Mouse (Mus musculus): ENCODE measurements around the gene Bloc1s3. TPM values are rescaled to one million over a fixed set of nuclear protein-coding genes. Genes with fewer than 3 reads are reported as not detected.

Bloc1s3 gene
- polyA plus RNA-seq, 1 experiment from 2014 or later: 3.2 TPM

DNA sequence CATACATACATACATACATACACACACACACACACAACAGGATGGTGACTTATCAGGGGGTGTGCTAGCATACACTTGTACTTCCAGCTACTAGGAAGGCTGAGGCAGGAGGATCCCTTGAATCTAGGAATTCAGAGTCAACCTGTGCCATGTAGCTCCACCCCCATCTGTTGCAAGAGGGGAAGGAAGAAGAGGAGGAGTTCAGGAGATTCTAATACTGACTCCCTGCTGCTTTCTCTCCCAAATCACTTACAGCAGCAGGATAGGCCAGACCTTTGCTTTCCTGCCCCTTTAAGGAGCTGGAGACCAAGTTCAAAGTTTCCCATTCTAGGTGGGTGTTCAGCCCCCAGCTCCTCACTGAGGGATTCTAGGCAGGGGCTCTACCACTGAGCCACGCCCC is 22.7 kb downstream of the Bloc1s3 start:
- 91% methylated on average over 1 of the region's 1 CpGs for WGBS

DNA sequence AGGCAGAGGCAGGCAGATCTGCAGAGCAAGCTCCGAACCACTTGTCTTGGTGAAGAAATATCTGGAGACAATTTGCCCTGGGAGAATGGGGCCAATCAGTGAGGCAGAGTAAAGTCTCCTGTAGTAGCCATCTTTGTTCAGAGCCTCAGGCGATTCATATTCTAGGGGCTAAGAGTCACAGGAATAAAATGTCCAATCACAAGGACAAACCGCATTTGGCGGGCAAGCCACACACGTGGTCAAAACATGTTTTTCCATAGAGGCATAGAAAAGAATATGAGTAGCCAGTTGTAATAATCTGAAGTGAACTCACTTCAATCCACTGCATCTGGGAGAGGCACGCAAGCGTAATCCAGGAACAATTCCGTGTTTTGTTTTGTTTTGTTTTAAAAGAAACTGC is 24.9 kb downstream of the Bloc1s3 start:
- Histone ChIP-seq H3K36me3 (ENCODE audit: control insufficient read depth, insufficient read depth, low read length) (no peaks in the 10 kb centered on the region), H3K4me2 (replicated peaks; ENCODE audit: low read depth) (no peak overlapping the region), H3K27me3 (ENCODE audit: control insufficient read depth, insufficient read depth, low read length) (no peaks in the 10 kb centered on the region), H3K9ac (ENCODE audit: low read length) (no peak overlapping the region), H3K4me3 (ENCODE audit: low read depth, low read length) (no peak overlapping the region), H3K9me3 (ENCODE audit: control insufficient read depth, low read length) (no peaks in the 10 kb centered on the region), H3K27ac (replicated peaks) (no peak overlapping the region), H3K4me1 (replicated peaks; ENCODE audit: control insufficient read depth, insufficient read depth) (no peaks in the 10 kb centered on the region)
- no peak for ATAC-seq (ENCODE audit: low FRiP score, low TSS enrichment)
- TF ChIP-seq EP300 (optimal IDR thresholded peaks at IDR 0.05): no peak
- TF ChIP-seq CTCF (IDR thresholded peaks at IDR 0.05; ENCODE audit: low read depth): no peak
- DNase-seq (ENCODE audit: low spot score): no peak
- 78% methylated on average over 8 of the region's 8 CpGs for WGBS

More for the DNA sequence above, 22.7 kb downstream of the Bloc1s3 start:
- Histone ChIP-seq H3K9ac (ENCODE audit: low read length) (no peak overlapping the region), H3K9me3 (ENCODE audit: control insufficient read depth, low read length) (no peaks in the 10 kb centered on the region), H3K4me2 (replicated peaks; ENCODE audit: low read depth) (no peak overlapping the region), H3K27ac (replicated peaks) (no peak overlapping the region), H3K36me3 (ENCODE audit: control insufficient read depth, insufficient read depth, low read length) (no peaks in the 10 kb centered on the region), H3K27me3 (ENCODE audit: control insufficient read depth, insufficient read depth, low read length) (no peaks in the 10 kb centered on the region; the same call in 1 of the 2 replicates), H3K4me3 (ENCODE audit: low read depth, low read length) (no peak overlapping the region), H3K4me1 (replicated peaks; ENCODE audit: control insufficient read depth, insufficient read depth) (no peaks in the 10 kb centered on the region)
- DNase-seq (ENCODE audit: low spot score): no peak
- no peak for ATAC-seq (ENCODE audit: low FRiP score, low TSS enrichment)
- no peak for TF ChIP-seq CTCF (IDR thresholded peaks at IDR 0.05; ENCODE audit: low read depth)
- no peak for TF ChIP-seq EP300 (optimal IDR thresholded peaks at IDR 0.05)

DNA sequence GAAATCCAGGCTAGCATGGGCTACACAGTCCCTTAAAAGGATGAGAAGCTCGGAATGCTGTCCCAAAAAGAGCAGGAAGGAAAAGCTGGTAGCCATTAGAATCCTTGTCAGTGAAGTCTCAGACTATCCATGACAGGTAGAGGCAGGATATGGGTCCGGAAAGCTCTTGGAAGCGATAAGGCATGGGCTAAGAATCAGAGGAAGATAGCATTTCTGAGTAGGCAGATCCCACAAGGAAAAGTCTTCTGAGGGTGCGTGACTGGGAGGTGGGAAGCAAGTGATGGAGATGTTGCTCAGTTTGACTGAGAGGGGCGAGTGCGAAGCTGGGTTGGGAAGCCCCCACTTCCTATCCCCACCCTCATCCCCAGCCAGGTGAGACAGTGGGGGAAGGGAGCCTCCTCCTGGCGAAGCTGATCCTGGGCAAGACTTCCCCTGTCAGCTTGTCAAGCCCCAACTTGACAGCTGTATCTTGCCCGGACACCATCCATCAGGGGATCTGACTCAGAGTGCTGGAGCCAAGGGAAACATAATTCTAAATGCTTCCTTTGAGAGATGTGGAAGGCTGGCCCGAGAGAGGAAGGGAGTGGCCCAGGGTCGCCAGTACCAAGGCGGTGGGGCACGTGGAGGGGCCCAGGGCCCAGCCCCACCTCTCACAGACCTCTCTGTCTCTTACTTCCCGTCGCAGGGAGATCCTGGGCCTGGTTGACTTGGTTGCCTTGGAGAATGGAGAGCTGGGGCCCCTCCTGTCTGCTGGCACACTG is 30.4 kb downstream of the Bloc1s3 start:
- Histone ChIP-seq H3K4me1 (replicated peaks; ENCODE audit: control insufficient read depth, insufficient read depth) (no peaks in the 10 kb centered on the region), H3K27me3 (ENCODE audit: control insufficient read depth, insufficient read depth, low read length) (no peaks in the 10 kb centered on the region), H3K9me3 (ENCODE audit: control insufficient read depth, low read length) (no peaks in the 10 kb centered on the region), H3K27ac (replicated peaks) (peak overlapping the region; percentile 41; the same call in 1 of the 2 replicates), H3K4me3 (ENCODE audit: low read depth, low read length) (no peak overlapping the region), H3K4me2 (replicated peaks; ENCODE audit: low read depth) (no peak overlapping the region), H3K9ac (ENCODE audit: low read length) (no peak overlapping the region), H3K36me3 (ENCODE audit: control insufficient read depth, insufficient read depth, low read length) (no peaks in the 10 kb centered on the region)
- ATAC-seq (ENCODE audit: low FRiP score, low TSS enrichment): no peak; the same call in 1 of the 2 replicates
- no peak for TF ChIP-seq EP300 (optimal IDR thresholded peaks at IDR 0.05)
- TF ChIP-seq CTCF (IDR thresholded peaks at IDR 0.05; ENCODE audit: low read depth): no peak; the same call in 1 of the 2 replicates
- no peak for DNase-seq (ENCODE audit: low spot score)
- 24% methylated on average over 14 of the region's 14 CpGs for WGBS

DNA sequence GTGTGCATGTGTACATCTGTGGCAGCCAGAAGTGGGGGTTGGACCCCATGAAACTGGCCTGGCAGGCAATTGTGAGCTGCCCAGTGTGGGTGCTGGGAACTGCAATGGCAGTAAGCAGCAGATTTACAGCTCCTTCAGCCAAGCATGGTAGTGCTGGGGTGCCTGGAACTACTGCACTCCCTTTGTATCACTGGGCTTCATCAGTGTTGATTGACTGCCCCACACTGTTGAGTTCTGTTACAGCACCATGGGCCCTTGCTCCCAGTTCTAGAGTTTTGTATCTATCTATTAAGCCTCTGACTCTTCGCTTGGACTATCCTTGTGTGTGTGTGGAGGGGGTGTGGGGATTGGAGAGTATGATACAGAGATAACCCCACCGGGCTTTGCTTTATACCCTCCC is 31.1 kb downstream of the Bloc1s3 start:
- WGBS: 47% methylated on average over 2 of the region's 2 CpGs

DNA sequence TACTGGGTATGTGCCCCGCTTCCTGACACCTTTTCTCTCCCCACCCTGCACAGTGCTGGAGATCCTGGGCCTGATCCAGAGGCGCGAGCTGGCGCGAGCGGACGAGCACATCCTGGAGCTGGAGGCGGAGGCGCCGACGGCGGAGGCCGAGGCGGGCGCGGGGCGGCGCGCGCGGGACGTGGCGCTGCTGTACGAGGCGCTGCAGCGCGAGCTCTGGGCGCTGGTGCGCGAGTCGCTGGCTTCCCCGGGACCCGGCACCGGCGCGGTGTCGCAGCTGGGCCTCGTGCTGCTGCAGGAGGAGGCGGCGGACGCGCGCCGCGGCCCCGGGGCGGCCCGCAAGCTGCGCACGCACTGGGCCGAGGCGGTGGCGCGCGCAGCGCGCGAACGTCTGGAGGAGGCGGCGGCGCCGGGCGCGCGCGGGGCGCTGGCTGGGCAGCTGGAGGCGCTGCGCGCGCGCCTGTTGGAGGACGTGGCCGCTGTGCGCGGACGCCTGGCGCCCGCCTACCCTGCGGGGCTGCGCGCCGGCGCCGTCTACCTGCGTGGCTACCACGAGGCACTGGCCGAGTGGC is 34.2 kb downstream of the Bloc1s3 start:
- peak overlapping the region; percentile 69 for H3K9ac ChIP-seq (ENCODE audit: low read length)
- no peak for TF ChIP-seq EP300 (optimal IDR thresholded peaks at IDR 0.05)
- no peak for TF ChIP-seq CTCF (IDR thresholded peaks at IDR 0.05; ENCODE audit: low read depth)
- no peaks in the 10 kb centered on the region for H3K4me1 ChIP-seq (replicated peaks; ENCODE audit: control insufficient read depth, insufficient read depth)
- H3K4me2 ChIP-seq (replicated peaks; ENCODE audit: low read depth): peak overlapping the region; percentile 77
- H3K4me3 ChIP-seq (ENCODE audit: low read depth, low read length): peak overlapping the region; percentile 49
- peak; percentile 88 for ATAC-seq (ENCODE audit: low FRiP score, low TSS enrichment)
- DNase-seq (ENCODE audit: low spot score): peak; percentile 82
- under 1% methylated on average over 75 of the region's 89 CpGs for WGBS
- no peaks in the 10 kb centered on the region for H3K36me3 ChIP-seq (ENCODE audit: control insufficient read depth, insufficient read depth, low read length)
- H3K9me3 ChIP-seq (ENCODE audit: control insufficient read depth, low read length): no peaks in the 10 kb centered on the region
- H3K27ac ChIP-seq (replicated peaks): peak overlapping the region; percentile 58; the same call in 1 of the 2 replicates
- no peaks in the 10 kb centered on the region; the same call in 1 of the 2 replicates for H3K27me3 ChIP-seq (ENCODE audit: control insufficient read depth, insufficient read depth, low read length)

More for the DNA sequence above, 31.1 kb downstream of the Bloc1s3 start:
- TF ChIP-seq CTCF (IDR thresholded peaks at IDR 0.05; ENCODE audit: low read depth) (peak; percentile 54), EP300 (optimal IDR thresholded peaks at IDR 0.05) (no peak)
- Histone ChIP-seq H3K9ac (ENCODE audit: low read length) (no peak overlapping the region), H3K27ac (replicated peaks) (no peak overlapping the region), H3K4me3 (ENCODE audit: low read depth, low read length) (no peak overlapping the region), H3K9me3 (ENCODE audit: control insufficient read depth, low read length) (no peaks in the 10 kb centered on the region), H3K4me2 (replicated peaks; ENCODE audit: low read depth) (no peak overlapping the region), H3K36me3 (ENCODE audit: control insufficient read depth, insufficient read depth, low read length) (no peaks in the 10 kb centered on the region), H3K27me3 (ENCODE audit: control insufficient read depth, insufficient read depth, low read length) (no peaks in the 10 kb centered on the region), H3K4me1 (replicated peaks; ENCODE audit: control insufficient read depth, insufficient read depth) (no peaks in the 10 kb centered on the region)
- ATAC-seq (ENCODE audit: low FRiP score, low TSS enrichment) (no peak), DNase-seq (ENCODE audit: low spot score) (no peak)

DNA sequence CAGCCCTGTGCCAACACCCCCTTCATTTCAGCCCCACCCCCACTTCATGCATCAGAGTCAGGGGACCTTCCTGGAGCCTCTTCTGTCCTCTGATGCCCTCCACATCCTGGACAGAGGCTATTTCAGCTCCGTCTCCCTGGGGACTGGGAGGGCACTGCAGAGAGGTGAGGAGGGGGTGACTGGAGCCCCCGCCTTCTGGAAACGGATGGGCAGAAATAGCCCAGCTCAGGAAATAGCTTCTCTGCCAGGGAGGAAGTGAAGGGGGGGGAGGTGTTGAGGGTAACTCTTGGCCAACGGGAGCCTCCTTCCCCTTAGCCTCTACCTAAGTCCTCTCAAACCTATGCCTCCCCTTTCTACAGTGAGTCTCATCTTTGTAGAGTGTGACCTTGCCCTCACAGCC is 35.8 kb downstream of the Bloc1s3 start:
- H3K4me2 ChIP-seq (replicated peaks; ENCODE audit: low read depth): no peak overlapping the region
- H3K36me3 ChIP-seq (ENCODE audit: control insufficient read depth, insufficient read depth, low read length): no peaks in the 10 kb centered on the region
- no peaks in the 10 kb centered on the region for H3K4me1 ChIP-seq (replicated peaks; ENCODE audit: control insufficient read depth, insufficient read depth)
- H3K9ac ChIP-seq (ENCODE audit: low read length): no peak overlapping the region
- H3K4me3 ChIP-seq (ENCODE audit: low read depth, low read length): no peak overlapping the region
- H3K9me3 ChIP-seq (ENCODE audit: control insufficient read depth, low read length): no peaks in the 10 kb centered on the region
- TF ChIP-seq CTCF (IDR thresholded peaks at IDR 0.05; ENCODE audit: low read depth) (no peak), EP300 (optimal IDR thresholded peaks at IDR 0.05) (no peak)
- 41% methylated on average over 4 of the region's 4 CpGs for WGBS
- ATAC-seq (ENCODE audit: low FRiP score, low TSS enrichment) (no peak), DNase-seq (ENCODE audit: low spot score) (no peak)
- H3K27ac ChIP-seq (replicated peaks): no peak overlapping the region
- no peaks in the 10 kb centered on the region; the same call in 1 of the 2 replicates for H3K27me3 ChIP-seq (ENCODE audit: control insufficient read depth, insufficient read depth, low read length)

Measured in stomach, postnatal 0 days (tissue).